Mouse (Mus musculus): ENCODE data around the gene Ddx27.
A peak's percentile ranks its signal among the peaks of the same experiment; 100 is the strongest.
"Not testable (repeated sequence)": the region's sequence is repeated elsewhere in the genome, so short reads cannot be mapped to it uniquely, and the experiment has no call there.

Ddx27 gene

DNA sequence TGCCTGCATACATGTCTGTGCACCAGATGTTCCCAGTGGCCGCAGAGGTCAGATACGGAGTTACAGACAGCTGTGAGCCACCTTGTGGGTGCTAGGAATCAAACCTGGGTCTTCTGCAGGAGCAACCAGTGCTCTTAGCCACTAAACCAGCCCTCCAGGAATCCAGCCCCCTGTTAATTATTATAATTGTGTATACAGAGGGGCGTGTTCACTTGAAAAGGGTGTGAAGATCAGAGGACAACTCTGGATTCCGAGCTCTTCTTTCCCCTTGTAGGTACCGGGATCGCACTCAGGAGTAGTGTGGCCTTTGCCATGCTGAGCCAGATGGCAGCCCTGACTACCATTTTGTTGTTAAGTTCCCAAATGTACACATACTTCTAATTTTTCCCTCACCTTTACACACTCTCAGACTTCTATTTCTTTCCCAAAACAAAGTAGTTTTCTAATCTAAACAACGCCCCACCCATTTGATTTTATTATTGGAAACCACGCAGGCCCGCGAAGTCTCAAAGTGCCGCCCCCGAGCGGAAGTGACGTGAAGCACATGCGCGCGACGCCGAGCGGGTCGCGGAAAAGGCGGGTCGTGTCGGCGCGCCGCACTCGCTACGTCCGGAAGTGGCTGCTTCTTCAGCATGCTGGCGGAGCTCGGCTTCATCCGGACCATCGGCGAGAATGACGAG lies at the start of gene Ddx27:
Gene Ddx27 (plus strand): TSS at position 492 of the 680 bp plus-strand sequence.
- DNase-seq (ENCODE audit: low read depth), result peak; percentile 93

DNA sequence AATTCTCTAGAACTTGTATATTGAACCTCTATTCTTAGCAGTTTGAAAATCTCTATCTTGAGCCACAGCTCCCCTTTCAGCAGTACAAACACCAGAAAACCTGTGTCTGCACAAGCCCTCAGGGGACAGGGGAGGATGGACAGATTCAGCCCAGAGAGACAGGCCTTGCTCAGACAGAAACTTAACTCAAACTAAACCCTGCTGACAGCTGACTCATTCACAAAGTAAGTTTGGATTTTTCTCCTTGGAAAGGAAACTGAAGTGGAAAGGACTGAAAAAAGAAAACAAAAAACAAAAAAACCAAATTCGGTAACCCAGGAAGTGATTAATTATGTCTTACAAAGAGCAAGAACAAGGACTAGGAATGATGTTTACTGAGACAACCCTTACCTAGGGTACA lies 41.8 kb upstream of the Ddx27 start:
- no peak for DNase-seq (ENCODE audit: low read depth)

- DNase-seq (ENCODE audit: low read depth), result no peak
Measured at GRCm38 (mm10) chr2:166974177-166974872, 40.7 kb upstream of the Ddx27 start.

DNA sequence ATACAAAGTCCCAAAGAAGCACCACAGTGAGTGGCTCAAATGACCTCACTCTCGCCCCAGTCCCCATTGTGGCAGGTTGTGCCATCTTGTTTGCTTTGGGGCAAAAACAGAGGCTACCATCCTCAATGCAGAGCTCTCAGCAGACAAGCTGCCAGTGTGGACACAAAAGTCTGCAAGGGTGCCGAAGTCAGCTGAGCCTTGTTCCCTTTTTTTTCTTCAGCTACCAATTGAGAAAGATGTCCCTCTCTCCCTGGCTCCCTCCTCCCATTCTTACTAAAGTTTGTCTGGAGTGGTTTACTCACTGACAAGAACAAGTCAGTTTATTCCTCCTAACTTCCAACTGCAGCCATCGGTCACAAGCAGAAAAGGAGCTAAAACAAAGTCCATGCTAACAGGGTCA lies 38.6 kb upstream of the Ddx27 start:
- DNase-seq (ENCODE audit: low read depth), result peak; percentile 55

- DNase-seq (ENCODE audit: low read depth), result peak; percentile 77
Measured at GRCm38 (mm10) chr2:166977490-166977889, 37.5 kb upstream of the Ddx27 start.

- DNase-seq (ENCODE audit: low read depth), result peak; percentile 80
Measured at GRCm38 (mm10) chr2:166980161-166980560, 34.8 kb upstream of the Ddx27 start.

DNA sequence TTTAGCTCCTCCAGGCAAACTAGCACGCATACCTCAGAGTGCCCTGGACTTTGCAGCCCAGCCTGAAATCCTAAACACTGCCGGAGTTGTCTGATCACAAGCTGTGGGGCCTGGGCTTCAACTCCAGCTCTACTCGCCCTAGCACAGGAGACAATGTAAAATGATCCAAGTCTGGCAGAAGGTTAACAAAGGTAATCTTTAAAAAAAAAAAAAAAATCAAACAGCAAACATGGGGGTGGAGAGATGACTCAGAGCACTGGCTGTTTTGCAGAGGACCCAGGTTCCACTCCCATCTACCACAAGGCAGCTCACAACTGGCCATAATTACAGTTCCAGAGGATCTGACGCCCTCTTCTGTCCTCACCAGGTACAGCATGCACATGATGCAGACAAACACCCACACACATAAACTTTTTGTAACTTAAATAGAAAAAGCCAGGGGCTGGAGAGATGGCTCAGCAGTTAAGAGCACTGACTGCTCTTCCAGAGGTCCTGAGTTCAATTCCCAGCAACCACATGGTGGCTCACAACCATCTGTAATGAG lies 31.6 kb upstream of the Ddx27 start:
- DNase-seq (ENCODE audit: low read depth), result peak; percentile 46

- no peak for DNase-seq (ENCODE audit: low read depth)
Measured at GRCm38 (mm10) chr2:166990861-166991260, 24.1 kb upstream of the Ddx27 start.

DNA sequence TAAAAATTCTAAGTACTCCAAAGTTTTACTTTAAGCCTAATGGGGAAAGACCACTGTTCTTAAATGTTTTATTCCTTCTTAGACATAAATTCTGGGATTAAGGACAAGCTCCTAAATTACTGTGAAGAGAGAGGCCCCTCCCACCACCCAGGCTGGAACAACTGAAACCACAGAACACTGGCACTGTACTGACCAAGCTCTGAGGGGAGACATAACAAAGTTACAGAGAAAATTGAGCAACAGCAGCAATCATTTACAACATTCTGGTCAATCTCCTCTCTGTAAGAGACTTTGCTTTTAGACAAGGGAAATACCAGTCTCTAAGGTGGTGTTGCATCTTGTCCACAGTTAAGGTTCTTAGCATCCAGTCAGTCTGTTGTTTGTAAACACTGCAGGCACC lies 23.0 kb upstream of the Ddx27 start:
- peak; percentile 76 for DNase-seq (ENCODE audit: low read depth)

DNA sequence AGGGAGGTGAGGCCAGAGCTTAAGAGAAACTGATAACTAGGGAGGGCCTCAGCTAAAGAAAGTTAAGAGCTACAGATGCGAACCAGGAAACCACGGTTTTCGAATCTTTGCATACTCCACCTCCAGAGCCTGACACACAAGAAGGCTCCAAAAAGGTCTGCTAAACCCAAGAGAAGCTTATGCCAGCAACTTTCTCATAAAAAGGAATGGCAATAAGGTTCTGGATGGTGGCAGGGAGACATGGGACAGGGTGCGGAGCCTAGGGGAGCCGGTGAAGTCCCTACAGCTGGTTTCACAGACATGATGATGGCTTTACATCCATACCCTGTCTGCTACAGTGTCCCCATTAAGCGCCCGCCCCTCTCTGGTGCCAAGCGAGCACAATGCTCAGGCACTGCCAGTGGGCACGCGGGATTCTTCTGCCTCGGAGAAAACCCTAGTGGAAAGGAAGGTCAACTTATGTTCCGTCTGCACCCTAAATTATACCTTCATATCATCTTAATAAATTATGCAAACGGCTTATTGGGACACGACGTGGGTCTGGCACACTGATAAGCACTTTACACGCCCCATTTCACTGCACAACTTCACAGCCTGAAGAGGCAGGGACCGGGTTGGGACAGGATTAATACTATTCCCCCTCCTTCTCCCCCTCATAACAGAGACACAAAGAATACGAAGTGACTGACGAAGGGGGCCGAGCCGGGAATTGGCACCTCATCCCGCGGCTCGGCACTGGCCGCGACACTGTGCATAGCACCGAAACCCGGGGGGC lies 19.8 kb upstream of the Ddx27 start:
- DNase-seq (ENCODE audit: low read depth), result peak; percentile 57

DNA sequence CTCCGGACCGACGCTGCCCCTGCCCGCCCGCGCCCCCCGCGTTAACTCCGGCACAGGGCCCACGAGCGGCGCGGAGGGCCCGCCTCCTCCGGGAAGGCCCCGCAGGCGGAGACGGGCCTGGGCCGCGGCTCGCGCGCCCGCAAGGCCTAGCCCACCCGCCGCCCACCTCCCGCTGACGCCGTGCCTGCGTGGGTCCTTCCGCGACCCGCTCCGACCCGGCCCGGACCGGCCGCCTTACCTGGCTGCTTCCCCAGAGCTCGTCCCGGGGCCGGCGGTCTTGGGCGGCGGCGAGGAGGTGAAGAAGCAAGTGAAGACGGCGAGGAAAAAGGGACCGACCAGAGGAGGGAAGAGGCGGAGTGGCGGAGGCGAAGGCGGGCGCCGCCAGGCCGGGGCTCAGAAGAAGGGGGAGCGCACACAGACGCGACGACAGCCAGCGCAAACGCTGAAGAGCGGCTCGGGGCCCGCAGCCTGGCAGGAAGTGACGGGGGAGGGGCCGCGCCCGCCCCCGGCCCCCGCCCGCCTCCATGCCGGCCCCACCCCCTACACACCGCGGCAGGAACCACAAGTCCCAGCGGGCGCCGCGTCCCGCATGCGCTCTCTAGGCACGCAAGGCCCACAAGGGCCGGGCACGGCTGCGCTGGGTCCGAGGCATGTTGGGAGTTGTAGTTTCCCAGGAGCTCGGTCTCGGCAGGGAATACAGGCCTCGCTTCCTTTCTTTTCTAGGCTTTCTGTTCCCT lies 19.0 kb upstream of the Ddx27 start, which contains the start of gene Stau1:
Gene Stau1 (minus strand): TSS at position 504 of the 737 bp plus-strand sequence.
- DNase-seq (ENCODE audit: low read depth), result peak; percentile 96

- no peak for DNase-seq (ENCODE audit: low read depth)
Measured at GRCm38 (mm10) chr2:166996533-166996894, 18.5 kb upstream of the Ddx27 start.

GRCm38 (mm10) chr2:167001486-167001885 lies 13.5 kb upstream of the Ddx27 start:
- no peak for DNase-seq (ENCODE audit: low read depth)

GRCm38 (mm10) chr2:167004099-167004854 lies 10.7 kb upstream of the Ddx27 start:
- peak; percentile 91 for DNase-seq (ENCODE audit: low read depth)

GRCm38 (mm10) chr2:167006355-167006754 lies 8.6 kb upstream of the Ddx27 start:
- no peak for DNase-seq (ENCODE audit: low read depth)

- no peak for DNase-seq (ENCODE audit: low read depth)
Measured at GRCm38 (mm10) chr2:167007001-167007491, 7.9 kb upstream of the Ddx27 start.

- not testable (repeated sequence) for DNase-seq (ENCODE audit: low read depth)
Measured at GRCm38 (mm10) chr2:167007565-167007964, 7.4 kb upstream of the Ddx27 start.

GRCm38 (mm10) chr2:167009483-167009882 lies 5.5 kb upstream of the Ddx27 start:
- no peak for DNase-seq (ENCODE audit: low read depth)

- DNase-seq (ENCODE audit: low read depth), result no peak
Measured at GRCm38 (mm10) chr2:167010546-167010945, 4.4 kb upstream of the Ddx27 start.

DNA sequence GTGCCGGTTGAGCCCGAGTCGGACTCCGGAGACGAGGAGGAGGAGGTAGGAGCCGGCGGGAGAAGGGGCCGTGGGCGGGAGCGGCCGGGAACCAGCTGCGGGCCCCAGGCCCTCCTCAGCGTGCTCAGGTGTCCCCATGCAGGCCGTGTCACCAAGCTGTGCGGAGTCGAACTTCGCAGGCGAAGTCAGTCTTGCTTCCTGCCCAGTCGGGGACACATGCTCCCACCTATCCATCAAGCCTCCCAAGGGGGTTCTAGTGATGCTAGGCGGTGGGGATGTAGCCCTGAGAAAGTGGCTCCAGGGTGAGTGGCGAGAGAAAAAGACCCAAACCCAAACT lies 357 bp downstream of the Ddx27 start:
- DNase-seq (ENCODE audit: low read depth), result no peak

DNA sequence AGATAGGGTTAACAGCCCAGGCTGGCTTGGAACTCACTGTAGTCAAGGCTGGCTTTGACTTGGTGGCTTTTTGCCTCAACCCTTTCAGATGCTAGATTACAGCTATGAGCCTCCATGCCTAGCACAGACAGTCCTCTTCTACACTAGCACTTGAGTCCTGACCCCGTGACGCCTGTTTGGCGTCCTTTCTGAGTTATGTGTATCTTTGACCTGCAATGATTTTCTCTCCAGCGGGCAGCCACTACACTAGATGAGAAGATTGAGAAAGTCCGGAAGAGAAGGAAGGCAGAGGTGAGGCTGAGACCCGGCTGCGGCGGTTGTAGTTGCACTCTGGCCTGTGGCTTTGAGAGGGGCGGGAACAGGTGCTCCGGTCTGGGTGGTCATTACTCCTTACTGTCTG lies 4.4 kb downstream of the Ddx27 start:
- DNase-seq (ENCODE audit: low read depth), result no peak
